8 mouse cellular contexts compared by ENCODE assay signal in the genomic region with DNA sequence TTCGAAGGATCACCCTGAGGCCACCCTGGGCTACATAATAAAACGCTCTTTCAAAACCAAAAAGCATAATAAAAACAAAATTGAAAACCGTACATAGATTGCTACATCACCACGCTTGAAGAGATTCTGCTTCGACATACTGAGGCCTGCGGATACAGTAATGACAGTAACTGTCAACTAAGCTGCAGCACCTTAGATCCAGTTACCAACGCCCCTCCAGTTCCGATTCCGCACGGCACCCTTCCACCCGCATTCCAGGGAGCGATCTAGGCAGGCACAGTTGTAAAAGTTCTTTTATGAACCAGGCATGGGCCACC. TPM values are rescaled to one million over a fixed set of nuclear protein-coding genes. Genes with fewer than 3 reads are reported as not detected.
DNase-seq lines count a peak whose midpoint lies in the region; ATAC-seq and TF ChIP-seq lines count a peak whose summit lies in the region.

No protein-coding gene starts in this region.

- WGBS in heart, embryonic 12.5 days, result 6% methylated on average over 12 of the region's 12 CpGs
- 3% methylated on average over 12 of the region's 12 CpGs for WGBS in forebrain, embryonic 14.5 days
- 5% methylated on average over 12 of the region's 12 CpGs for WGBS in liver, embryonic 15.5 days (ENCODE audit: insufficient replicate concordance)

- ATAC-seq in heart, embryonic 12.5 days (ENCODE audit: insufficient number of reproducible peaks, low FRiP score), result no peak
- no peak for ATAC-seq in forebrain, embryonic 14.5 days
- ATAC-seq in liver, embryonic 15.5 days (ENCODE audit: insufficient read depth), result no peak

- peak overlapping the region; percentile 98 for H3K9ac ChIP-seq in heart, embryonic 12.5 days
- H3K9ac ChIP-seq in forebrain, embryonic 14.5 days (ENCODE audit: low read length), result peak overlapping the region; percentile 90
- peak overlapping the region; percentile 86 for H3K9ac ChIP-seq in liver, embryonic 15.5 days

- H3K36me3 ChIP-seq in heart, embryonic 12.5 days, result peaks cover 8% of the 10 kb centered on the region
- H3K36me3 ChIP-seq in E14TG2a.4 (ENCODE audit: insufficient read depth, low read length), result peaks cover 23% of the 10 kb centered on the region
- H3K36me3 ChIP-seq in forebrain, embryonic 14.5 days (ENCODE audit: control insufficient read depth, insufficient read depth, low read length), result peaks cover 12% of the 10 kb centered on the region
- peaks cover 12% of the 10 kb centered on the region for H3K36me3 ChIP-seq in liver, embryonic 15.5 days (replicated peaks)

- peak overlapping the region; percentile 66 for H3K4me2 ChIP-seq in heart, embryonic 12.5 days
- peak overlapping the region; percentile 51 for H3K4me2 ChIP-seq in forebrain, embryonic 14.5 days (ENCODE audit: low read length)
- peak overlapping the region; percentile 78 for H3K4me2 ChIP-seq in liver, embryonic 15.5 days

- no peaks in the 10 kb centered on the region for H3K9me3 ChIP-seq in heart, embryonic 12.5 days (replicated peaks)
- H3K9me3 ChIP-seq in E14TG2a.4 (ENCODE audit: low read length), result no peaks in the 10 kb centered on the region
- H3K9me3 ChIP-seq in forebrain, embryonic 14.5 days (replicated peaks; ENCODE audit: control insufficient read depth, low read length), result no peaks in the 10 kb centered on the region
- H3K9me3 ChIP-seq in liver, embryonic 15.5 days (replicated peaks), result no peaks in the 10 kb centered on the region

- DNase-seq in heart, adult 18-20 months, result no peak
- DNase-seq in forebrain, embryonic 14.5 days (ENCODE audit: low spot score), result no peak
- DNase-seq in T-cell, adult 2 months (ENCODE audit: low spot score), result no peak
- DNase-seq in right cerebral cortex, adult 18-20 months, result no peak
- no peak for DNase-seq in cerebellum, adult 18-20 months

- H3K4me3 ChIP-seq in heart, embryonic 12.5 days, result peak overlapping the region; percentile 99
- H3K4me3 ChIP-seq in E14TG2a.4 (replicated peaks; ENCODE audit: low read length), result peak overlapping the region; percentile 95
- H3K4me3 ChIP-seq in forebrain, embryonic 14.5 days (ENCODE audit: low read depth, low read length), result peak overlapping the region; percentile 87
- H3K4me3 ChIP-seq in liver, embryonic 15.5 days (replicated peaks), result peak overlapping the region; percentile 94

- H3K4me1 ChIP-seq in heart, embryonic 12.5 days (replicated peaks), result peaks cover 3% of the 10 kb centered on the region
- H3K4me1 ChIP-seq in E14TG2a.4 (replicated peaks; ENCODE audit: low read depth, low read length), result peaks cover 35% of the 10 kb centered on the region
- H3K4me1 ChIP-seq in forebrain, embryonic 14.5 days (ENCODE audit: control insufficient read depth, insufficient read depth, low read length), result peaks cover 5% of the 10 kb centered on the region; the same call in 1 of the 2 replicates
- H3K4me1 ChIP-seq in liver, embryonic 15.5 days (replicated peaks), result peaks cover 28% of the 10 kb centered on the region

- no peaks in the 10 kb centered on the region for H3K27me3 ChIP-seq in heart, embryonic 12.5 days (replicated peaks)
- no peaks in the 10 kb centered on the region for H3K27me3 ChIP-seq in E14TG2a.4 (ENCODE audit: insufficient read depth, low read length)
- H3K27me3 ChIP-seq in forebrain, embryonic 14.5 days (replicated peaks; ENCODE audit: control insufficient read depth, insufficient read depth, low read length), result no peaks in the 10 kb centered on the region
- no peaks in the 10 kb centered on the region for H3K27me3 ChIP-seq in liver, embryonic 15.5 days

- no peak for TF ChIP-seq CTCF in E14TG2a.4 (conservative IDR thresholded peaks at IDR 0.05; ENCODE audit: low read length)

- H3K27ac ChIP-seq in heart, embryonic 12.5 days (ENCODE audit: poor library complexity, severe bottlenecking), result peak overlapping the region; percentile 98
- H3K27ac ChIP-seq in forebrain, embryonic 14.5 days (ENCODE audit: low read depth, low read length), result no peak overlapping the region; the same call in 1 of the 2 replicates
- peak overlapping the region; percentile 98 for H3K27ac ChIP-seq in liver, embryonic 15.5 days (replicated peaks)

RNA-seq across cellular contexts. Expression of a gene that starts 0.7 kb away (rescaled TPM):
- 27.8 and 28.0 TPM in 2 replicates for polyA plus RNA-seq in heart, embryonic 12.5 days (2016; fragmentation: Nextera tagmentation; extraction: Ambion mirVana)
- 10 to 100 TPM; 19.5 to 20.0 TPM for total RNA-seq in heart, adult 18-20 months (2021)
- 17.2 and 21.5 TPM in 2 replicates for polyA plus RNA-seq in forebrain, embryonic 14.5 days (2014; fragmentation: Nextera tagmentation; extraction: Ambion mirVana)
- 11.9 and 12.7 TPM in 2 replicates for polyA plus RNA-seq in liver, embryonic 15.5 days (2015; fragmentation: Nextera tagmentation; extraction: Ambion mirVana)
